Mouse (Mus musculus): ENCODE data around the gene Slc16a10. TPM values are rescaled to one million over a fixed set of nuclear protein-coding genes. Genes with fewer than 3 reads are reported as not detected.

Gene Slc16a10
- total RNA-seq, 4 experiments from 2014 or later, result 38.7 to 56.1 (median 46.4) TPM

DNA sequence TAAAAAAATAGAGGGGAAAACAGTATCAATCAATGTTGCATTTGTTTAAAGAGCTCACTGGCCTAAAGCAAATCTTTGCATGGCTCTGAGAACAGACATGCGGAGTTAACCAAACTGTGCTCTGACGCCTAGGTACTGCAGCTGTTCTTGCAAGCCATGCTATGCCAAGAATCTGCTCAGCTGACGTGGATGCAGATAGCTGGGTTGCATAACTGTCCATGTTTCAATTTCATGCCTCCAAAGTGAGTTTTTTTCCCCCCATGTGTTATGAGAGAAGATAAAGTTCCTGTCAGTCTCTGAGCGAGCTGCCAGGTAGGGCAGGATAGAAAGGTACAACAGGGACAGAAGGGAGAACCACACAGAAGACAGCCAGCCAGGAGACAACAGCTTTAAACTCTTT lies 72.8 kb downstream of the Slc16a10 start:
- DNase-seq (ENCODE audit: low spot score in 2 of 2), result peak in 1 of 2 experiments; percentile 34

DNA sequence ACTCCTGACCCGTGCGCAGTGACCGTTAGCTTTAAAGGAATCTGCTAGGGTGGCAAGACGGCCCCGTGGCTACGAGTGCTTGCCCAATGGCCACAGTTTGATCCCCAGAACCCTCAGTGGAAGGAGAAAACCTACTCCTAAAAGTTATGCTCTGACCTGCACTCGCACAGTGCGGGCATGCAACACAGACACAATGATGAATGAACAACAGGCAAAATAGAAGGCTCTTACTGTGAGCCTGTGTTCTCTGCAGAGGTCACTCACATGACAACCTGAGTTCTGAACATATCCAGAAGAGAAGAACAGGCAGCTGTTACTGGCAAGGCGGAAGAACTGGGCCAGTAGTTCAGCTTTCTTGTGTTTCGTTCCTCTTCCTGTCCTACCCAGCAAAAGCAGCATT lies 73.5 kb downstream of the Slc16a10 start:
- DNase-seq (ENCODE audit: low spot score in 2 of 2), result no peak

GRCm38 (mm10) chr10:40067529-40067928 lies 74.5 kb downstream of the Slc16a10 start:
- no peak for DNase-seq (ENCODE audit: low spot score in 2 of 2)

- no peak for DNase-seq (ENCODE audit: low spot score in 2 of 2)
Observed at GRCm38 (mm10) chr10:40067071-40067470, 75.0 kb downstream of the Slc16a10 start.

GRCm38 (mm10) chr10:40065357-40065756 lies 76.7 kb downstream of the Slc16a10 start:
- no peak for DNase-seq (ENCODE audit: low spot score in 2 of 2)

DNA sequence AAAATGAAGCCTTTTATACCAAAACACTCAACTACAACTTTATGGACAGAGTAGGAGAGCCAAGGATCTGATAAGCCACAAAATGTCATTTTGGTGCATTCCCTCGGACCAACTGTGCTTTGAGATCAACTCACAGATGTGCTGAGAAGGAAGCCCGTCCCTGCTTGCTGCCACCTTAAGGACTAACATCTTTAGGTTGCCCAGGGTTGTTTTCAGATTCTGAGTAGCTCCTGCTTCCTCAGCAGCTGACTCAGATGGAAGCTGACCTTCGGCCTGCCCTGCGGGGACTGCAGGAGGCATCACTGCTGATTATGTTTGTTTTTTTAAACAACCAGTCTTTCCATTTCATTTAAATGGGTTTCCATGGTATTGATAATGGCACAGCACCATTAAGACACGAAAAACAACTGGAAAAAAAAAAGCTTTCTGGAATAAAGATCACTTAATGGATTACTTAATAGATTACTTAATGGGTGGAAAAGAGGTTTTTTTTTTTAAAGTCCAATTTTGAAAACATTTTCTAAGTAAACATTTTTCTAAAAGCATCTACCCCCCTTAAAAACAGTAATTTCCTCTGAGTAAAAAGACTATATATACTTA lies 78.7 kb downstream of the Slc16a10 start:
- no peak for DNase-seq (ENCODE audit: low spot score in 2 of 2)

GRCm38 (mm10) chr10:40062812-40063211 lies 79.2 kb downstream of the Slc16a10 start:
- no peak for DNase-seq (ENCODE audit: low spot score in 2 of 2)

DNA sequence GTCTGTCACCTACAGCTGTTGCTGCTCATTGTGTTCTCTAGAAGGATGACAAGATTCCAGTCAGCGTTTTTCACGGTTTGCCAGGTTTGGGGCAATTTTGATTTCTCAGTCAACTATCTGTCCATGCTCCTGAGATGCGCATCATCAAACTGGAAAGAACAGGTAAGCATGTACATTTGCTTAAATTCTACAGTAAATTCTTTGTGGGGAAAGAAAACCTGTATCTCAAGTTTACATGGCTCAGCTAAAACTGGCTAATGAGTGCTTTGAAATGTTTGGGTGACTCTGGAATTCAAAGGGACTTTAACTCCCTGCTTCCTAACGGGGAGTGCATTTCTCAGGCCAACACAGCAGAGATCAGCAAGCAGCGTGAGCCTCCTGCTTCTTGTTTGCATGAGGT lies 80.1 kb downstream of the Slc16a10 start:
- no peak for DNase-seq (ENCODE audit: low spot score in 2 of 2)

- no peak for DNase-seq (ENCODE audit: low spot score in 2 of 2)
Observed at GRCm38 (mm10) chr10:40058786-40059120, 83.3 kb downstream of the Slc16a10 start.

DNA sequence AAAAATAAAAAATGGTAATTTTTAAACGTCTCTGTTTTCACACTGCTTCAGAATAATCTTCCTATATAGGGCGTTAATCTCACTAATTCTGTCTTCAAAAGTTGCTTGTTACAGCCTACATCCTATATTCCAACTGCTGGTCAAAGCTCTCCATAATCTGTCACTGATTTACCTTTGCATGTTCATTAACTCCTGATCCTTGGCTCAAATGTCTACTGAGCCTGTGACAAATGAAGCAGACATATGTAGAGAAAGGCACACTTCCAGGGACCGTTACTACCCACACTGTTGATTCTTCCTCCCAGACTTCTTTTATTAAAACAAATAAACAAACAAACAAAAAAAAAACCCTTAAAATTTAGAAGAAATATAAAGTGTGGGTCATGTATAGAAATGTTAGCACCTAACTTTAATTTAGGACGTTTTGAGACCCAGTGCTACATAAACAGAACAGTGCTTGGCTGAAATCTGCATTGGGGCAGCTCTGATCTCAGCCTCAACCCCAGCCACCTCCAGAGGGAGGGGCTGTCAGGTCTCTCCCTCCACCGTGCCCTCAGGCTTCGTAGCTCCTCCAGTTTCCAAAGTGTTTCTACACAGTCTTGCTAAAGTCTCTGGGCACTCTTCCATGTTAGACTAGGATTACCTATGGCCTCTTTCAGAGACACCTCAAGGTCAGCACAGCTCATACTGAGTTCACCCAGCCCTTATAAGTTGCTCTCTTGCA lies 83.8 kb downstream of the Slc16a10 start:
- DNase-seq (ENCODE audit: low spot score in 2 of 2), result peak in 1 of 2 experiments; percentile 30

DNA sequence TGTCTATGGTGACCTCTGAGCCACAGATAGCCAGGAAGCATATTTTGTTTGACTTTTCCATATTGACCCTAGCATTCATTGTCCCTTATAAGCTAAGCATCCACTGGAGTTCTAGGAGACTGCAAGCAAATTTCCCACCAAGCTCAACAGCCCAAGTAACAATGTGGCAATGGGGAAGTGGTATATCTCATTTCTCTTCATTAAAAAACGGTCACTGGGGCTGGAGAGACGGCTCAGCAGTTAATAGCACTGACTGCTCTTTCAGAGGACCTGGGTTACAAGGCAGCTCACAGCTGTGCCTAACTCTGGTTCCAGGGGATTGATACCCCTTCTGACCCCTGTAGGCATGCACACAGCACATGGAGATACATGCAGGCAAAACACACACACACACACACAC lies 84.4 kb downstream of the Slc16a10 start:
- DNase-seq (ENCODE audit: low spot score in 2 of 2), result no peak

DNA sequence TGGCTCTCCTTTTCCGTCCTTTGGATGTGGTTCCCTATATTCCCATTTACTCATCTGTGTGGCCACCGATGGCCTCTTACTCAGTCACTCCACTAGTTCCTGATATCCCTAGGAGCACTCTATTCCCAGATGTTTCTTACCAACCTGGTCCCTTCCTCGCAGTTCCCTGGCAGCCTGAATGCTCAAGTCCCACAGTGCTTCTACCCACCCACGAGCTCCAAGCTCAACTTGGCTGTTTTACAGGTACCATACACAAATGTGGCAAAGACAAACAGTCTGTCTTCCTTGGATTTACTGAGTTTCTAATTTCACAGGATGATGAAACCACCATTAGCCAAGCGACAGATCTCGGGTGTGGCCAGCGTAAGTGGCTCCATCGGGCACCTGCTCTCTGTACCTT lies 87.6 kb downstream of the Slc16a10 start:
- DNase-seq (ENCODE audit: low spot score in 2 of 2), result no peak

DNA sequence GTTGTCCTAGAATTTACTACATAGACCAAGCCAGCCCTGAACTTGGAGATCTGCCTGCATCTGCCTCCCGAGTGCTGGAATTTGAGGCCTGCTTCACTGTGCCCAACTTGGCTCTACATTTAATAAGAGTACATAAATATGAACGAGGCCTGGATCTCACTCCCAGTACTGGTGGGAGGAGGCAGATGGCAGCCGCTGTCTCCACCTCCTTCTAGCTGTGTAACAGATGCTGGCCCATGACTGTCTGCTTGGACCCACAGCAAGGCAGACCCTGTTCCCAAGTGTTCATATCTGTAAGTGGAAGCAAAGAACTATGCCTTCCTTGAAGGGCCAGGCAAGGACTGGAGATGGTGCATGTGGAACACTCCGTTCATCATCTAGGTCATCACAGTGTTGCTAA lies 88.2 kb downstream of the Slc16a10 start:
- no peak for DNase-seq (ENCODE audit: low spot score in 2 of 2)

GRCm38 (mm10) chr10:40053257-40053895 lies 88.7 kb downstream of the Slc16a10 start:
- no peak for DNase-seq (ENCODE audit: low spot score in 2 of 2)

- no peak for DNase-seq (ENCODE audit: low spot score in 2 of 2)
Observed at GRCm38 (mm10) chr10:40051997-40052396, 90.1 kb downstream of the Slc16a10 start.

DNA sequence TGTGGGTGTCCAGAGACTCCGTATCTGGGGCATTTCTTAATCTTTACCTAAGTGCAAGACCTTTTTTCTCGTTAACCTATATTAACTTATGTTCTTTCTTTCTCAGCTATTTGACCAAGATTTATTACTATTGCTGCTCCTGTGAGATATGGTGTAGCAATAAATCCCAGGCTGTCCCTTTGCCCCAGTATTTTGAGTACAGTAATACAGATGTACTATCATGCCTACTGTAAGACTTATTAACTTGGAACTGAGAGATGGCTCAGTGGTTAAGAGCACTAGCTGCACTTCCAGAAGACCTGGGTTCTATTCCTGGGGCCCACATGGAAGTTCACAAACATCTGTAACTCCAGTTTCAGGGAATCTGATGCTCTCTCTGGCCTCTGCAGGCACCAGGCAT lies 91.3 kb downstream of the Slc16a10 start:
- no peak for DNase-seq (ENCODE audit: low spot score in 2 of 2)

GRCm38 (mm10) chr10:40041339-40041738 lies 100.7 kb downstream of the Slc16a10 start:
- no peak for DNase-seq (ENCODE audit: low spot score in 2 of 2)

GRCm38 (mm10) chr10:40036686-40037560 lies 105.1 kb downstream of the Slc16a10 start:
- DNase-seq (ENCODE audit: low spot score in 2 of 2), result no peak

DNA sequence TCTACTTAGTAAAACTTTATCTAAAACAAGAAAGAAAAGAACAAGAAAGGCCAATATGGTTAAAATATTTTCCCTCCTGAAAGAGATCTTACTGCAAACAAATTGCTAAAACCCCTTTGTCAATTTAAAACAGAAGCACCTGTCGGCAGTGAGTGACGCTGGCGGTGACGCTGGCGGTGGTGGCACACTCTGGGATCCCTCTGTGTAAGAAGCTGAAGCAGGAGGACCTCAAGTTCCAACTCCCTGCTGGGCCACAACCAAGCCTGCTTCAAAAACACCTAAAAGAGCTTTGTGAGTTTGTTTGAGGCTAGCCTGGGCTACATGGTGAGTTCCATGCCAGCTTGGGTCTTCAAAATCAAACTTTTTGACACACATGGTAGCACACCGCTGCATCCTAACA lies 107.1 kb downstream of the Slc16a10 start:
- DNase-seq (ENCODE audit: low spot score in 2 of 2), result no peak

GRCm38 (mm10) chr10:40032897-40033296 lies 109.2 kb downstream of the Slc16a10 start:
- DNase-seq (ENCODE audit: low spot score in 2 of 2), result no peak

DNA sequence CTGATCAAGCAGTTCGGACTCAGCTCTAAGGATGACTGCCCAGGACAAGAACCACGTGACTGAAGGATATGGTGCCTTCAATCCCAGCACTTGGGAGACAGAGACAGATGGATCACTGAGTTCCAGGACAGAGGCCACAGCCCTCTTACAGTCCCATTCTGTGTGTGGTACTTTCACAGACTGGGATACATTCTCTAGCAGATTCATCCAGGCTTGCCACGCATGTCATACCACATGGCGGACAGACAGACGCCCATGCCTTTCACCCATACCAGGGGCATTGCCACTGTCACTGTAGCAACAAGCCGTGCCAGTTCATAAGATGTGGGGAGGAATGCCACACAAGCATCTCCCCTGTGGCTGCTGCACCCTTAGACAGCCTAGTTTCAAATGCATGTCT lies 111.3 kb downstream of the Slc16a10 start:
- DNase-seq (ENCODE audit: low spot score in 2 of 2), result no peak

GRCm38 (mm10) chr10:40029610-40030009 lies 112.4 kb downstream of the Slc16a10 start:
- DNase-seq (ENCODE audit: low spot score in 2 of 2), result no peak
